Mouse (Mus musculus) lung, adult 2 months (tissue): ENCODE results near the gene Map3k14.

ENCODE experiments used
- CTCF ChIP-seq: fragments of 200-500 bp; IDR thresholded peaks from 2 replicates; pipeline ENCODE4 v1.5.1; 2011; ENCODE audit warnings: mild to moderate bottlenecking, low read length, control low read depth; ENCODE audit not compliant: insufficient read depth
- POLR2A ChIP-seq: fragments of 200-500 bp; IDR thresholded peaks from 2 replicates; pipeline ENCODE4 v1.6.1; 2011; ENCODE audit warnings: low read depth, mild to moderate bottlenecking, control low read depth, low read length, borderline replicate concordance; ENCODE audit errors: extremely low read depth

DNA sequence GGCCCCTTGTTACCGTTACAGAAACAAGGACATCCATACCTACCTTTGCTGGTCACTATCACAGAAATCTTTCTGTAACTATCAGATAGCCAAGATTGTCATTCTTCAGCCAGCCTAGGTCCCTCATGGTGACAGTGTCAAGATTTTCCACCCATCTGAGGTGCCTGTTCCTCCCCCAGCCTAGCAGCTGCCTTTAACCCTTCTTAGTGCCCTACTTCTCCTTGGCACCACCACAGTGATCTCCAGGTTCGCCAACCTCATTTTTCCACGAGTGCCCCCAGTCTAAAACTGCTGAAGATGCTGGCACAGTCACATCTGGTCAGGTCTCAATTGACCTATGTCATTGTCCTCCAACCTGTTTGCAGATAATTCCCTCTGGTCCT, 97.2 kb downstream of the Map3k14 start:
- TF ChIP-seq POLR2A (no peak), CTCF (no peak)
